Mouse (Mus musculus) midbrain, postnatal 0 days (tissue): ENCODE measurements around the gene Rhod. TPM values are rescaled to one million over a fixed set of nuclear protein-coding genes. Genes with fewer than 3 reads are reported as not detected.
A peak's percentile ranks its signal among the peaks of the same experiment; 100 is the strongest.

Experiments
- ATAC-seq: fragments of 200-750 bp; cut with Nextera tagmentation; 2 replicates; pipeline ENCODE4 v1.8.0; 2017; ENCODE audit warnings: moderate number of reproducible peaks, mild to moderate bottlenecking, moderate TSS enrichment, moderate library complexity; ENCODE audit not compliant: low FRiP score
- DNase-seq: peaks from one replicate; pipeline ENCODE4 v3.0.0-alpha.2; 2015; ENCODE audit warnings: low spot score
- H3K27ac ChIP-seq: fragments of 300-500 bp; sonication (generic); 2 replicates; pipeline ENCODE4 v1.5.1; 2014; ENCODE audit warnings: low read depth, mild to moderate bottlenecking, low read length, mixed read lengths
- H3K27me3 ChIP-seq: fragments of 300-500 bp; sonication (generic); 2 replicates; pipeline ENCODE4 v1.6.1; 2014; ENCODE audit warnings: low read length, control low read depth, mixed read lengths; ENCODE audit not compliant: insufficient read depth
- H3K36me3 ChIP-seq: fragments of 300-500 bp; sonication (generic); 2 replicates; pipeline ENCODE4 v1.6.1; 2014; ENCODE audit warnings: low read length, control low read depth, mixed read lengths; ENCODE audit not compliant: insufficient read depth
- H3K4me1 ChIP-seq: fragments of 300-500 bp; sonication (generic); 2 replicates; pipeline ENCODE4 v1.6.1; 2014; ENCODE audit warnings: mild to moderate bottlenecking, control low read depth, antibody characterized with exemption, low read length, mixed read lengths; ENCODE audit not compliant: insufficient read depth
- H3K4me2 ChIP-seq: fragments of 300-500 bp; sonication (generic); 2 replicates; pipeline ENCODE4 v1.6.1; 2014; ENCODE audit warnings: low read depth, mild to moderate bottlenecking, low read length, mixed read lengths; ENCODE audit not compliant: poor library complexity, severe bottlenecking
- H3K4me3 ChIP-seq: fragments of 300-500 bp; sonication (generic); 2 replicates; pipeline ENCODE4 v1.5.1; 2014; ENCODE audit warnings: low read depth, mild to moderate bottlenecking, low read length, moderate library complexity
- H3K9ac ChIP-seq: fragments of 300-500 bp; sonication (generic); replicated peaks from 2 replicates; pipeline ENCODE4 v1.6.1; 2014; ENCODE audit warnings: mild to moderate bottlenecking, low read length, moderate library complexity, mixed read lengths; ENCODE audit not compliant: poor library complexity, severe bottlenecking
- H3K9me3 ChIP-seq: fragments of 300-500 bp; sonication (generic); 2 replicates; pipeline ENCODE4 v1.6.1; 2016; ENCODE audit warnings: low read length, control low read depth
- CTCF ChIP-seq: IDR thresholded peaks from 2 replicates; pipeline ENCODE4 v1.5.1; 2016; ENCODE audit warnings: antibody characterized with exemption, mild to moderate bottlenecking
- WGBS: fragments of 180-500 bp; shearing (Covaris S2); extraction: QIAGEN DNeasy Blood & Tissue Kit; methylation state at CpG from one replicate; pipeline ENCODE4 v1.1.7; 2014; 5-methylcytosine and 5-hydroxymethylcytosine counted together
- polyA plus RNA-seq: library from polyadenylated mRNA; unstranded; fragments of >200 nt; fragmentation: Nextera tagmentation; extraction: Ambion mirVana; gene quantifications from 2 replicates; pipeline ENCODE4 v1.2.1, GENCODE M21; 2015
- total RNA-seq: library from RNA; depleted of rRNA; stranded (reverse); fragments of >200 nt; gene quantifications from 2 replicates; pipeline ENCODE4 v1.2.3, GENCODE M21; 2014

Gene Rhod
- total and polyA plus RNA-seq, 2 experiments from 2014 or later: 2.7 to 6.2 TPM

GRCm38 (mm10) chr19:4414631-4415030 is 24.6 kb downstream of the Rhod start:
- WGBS: 64% methylated on average over 1 of the region's 1 CpGs
- no peak overlapping the region for H3K4me2 ChIP-seq
- no peak overlapping the region for H3K4me3 ChIP-seq
- H3K9me3 ChIP-seq: no peaks in the 10 kb centered on the region
- no peaks in the 10 kb centered on the region for H3K36me3 ChIP-seq
- ATAC-seq (no peak), DNase-seq (no peak)
- no peaks in the 10 kb centered on the region for H3K4me1 ChIP-seq
- no peaks in the 10 kb centered on the region for H3K27me3 ChIP-seq
- no peak overlapping the region for H3K27ac ChIP-seq
- TF ChIP-seq CTCF: no peak
- no peak overlapping the region for H3K9ac ChIP-seq

DNA sequence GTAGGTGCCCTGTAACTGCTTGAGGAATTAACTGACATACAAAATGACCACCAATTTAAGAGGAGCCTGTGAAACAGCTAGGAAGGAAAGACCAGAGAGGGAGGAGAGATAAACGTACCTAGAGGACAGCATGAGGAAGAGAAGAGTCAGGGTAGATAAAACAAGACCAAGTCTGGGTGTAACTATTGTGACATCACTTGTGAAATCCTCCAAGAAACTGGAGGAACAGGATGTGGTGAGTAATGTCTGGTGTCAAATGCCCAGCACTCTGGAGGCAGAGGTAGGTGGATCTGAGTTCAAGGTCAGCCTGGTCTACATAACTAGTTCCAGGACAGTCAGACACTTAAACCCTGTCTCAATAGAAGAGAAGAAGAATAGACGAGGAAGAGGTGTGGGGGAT is 30.2 kb downstream of the Rhod start:
- Histone ChIP-seq H3K27me3 (no peaks in the 10 kb centered on the region), H3K36me3 (no peaks in the 10 kb centered on the region), H3K4me2 (no peak overlapping the region), H3K4me3 (no peak overlapping the region), H3K9ac (no peak overlapping the region), H3K9me3 (no peaks in the 10 kb centered on the region), H3K27ac (no peak overlapping the region), H3K4me1 (no peaks in the 10 kb centered on the region)
- no peak for DNase-seq
- TF ChIP-seq CTCF: no peak
- ATAC-seq: no peak
- 62% methylated on average over 2 of the region's 2 CpGs for WGBS

DNA sequence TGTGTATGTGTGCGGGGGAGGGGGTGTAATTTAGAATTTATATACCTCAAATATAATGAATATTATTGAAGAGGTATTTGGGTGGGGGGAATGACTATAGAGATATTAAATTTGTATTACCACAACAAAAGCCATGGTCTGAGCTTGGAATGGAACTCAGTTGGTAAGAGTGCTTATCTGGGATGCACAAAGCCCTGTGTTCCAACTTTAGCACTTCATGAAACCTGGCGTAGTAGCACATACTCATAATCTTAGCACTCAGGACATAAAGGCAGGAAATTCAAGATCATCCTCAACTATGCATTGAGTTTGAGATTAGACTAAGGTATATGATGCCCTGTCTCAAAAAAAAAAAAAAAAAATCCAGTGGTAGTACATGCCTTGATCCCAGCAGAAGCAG is 34.4 kb downstream of the Rhod start:
- H3K4me3 ChIP-seq: no peak overlapping the region
- no peaks in the 10 kb centered on the region for H3K36me3 ChIP-seq
- no peak for DNase-seq
- H3K27ac ChIP-seq: no peak overlapping the region
- H3K4me2 ChIP-seq: no peak overlapping the region
- WGBS: 93% methylated on average over 2 of the region's 2 CpGs
- H3K27me3 ChIP-seq: no peaks in the 10 kb centered on the region
- TF ChIP-seq CTCF: no peak
- ATAC-seq: no peak
- H3K4me1 ChIP-seq: no peaks in the 10 kb centered on the region
- H3K9ac ChIP-seq: no peak overlapping the region
- no peaks in the 10 kb centered on the region for H3K9me3 ChIP-seq

DNA sequence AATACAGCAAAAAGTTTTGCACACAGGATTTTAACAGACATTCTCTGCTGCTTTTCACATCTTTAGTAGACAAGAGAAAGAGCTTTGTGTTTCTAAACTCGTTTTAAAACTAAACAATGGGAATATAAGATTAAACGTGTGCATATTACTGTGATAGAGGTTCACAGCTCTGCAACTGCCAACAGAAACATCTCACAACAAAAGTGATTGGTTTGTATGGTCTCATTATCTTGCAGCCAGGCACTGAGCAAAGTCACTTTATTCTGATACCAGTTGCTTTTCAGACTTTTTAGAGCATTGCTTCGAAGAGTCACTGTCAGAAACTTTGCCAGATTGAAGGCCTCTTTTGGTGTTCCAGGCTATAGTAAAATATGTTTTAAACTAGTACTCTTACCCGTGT is 40.3 kb downstream of the Rhod start:
- Histone ChIP-seq H3K36me3 (no peaks in the 10 kb centered on the region), H3K4me1 (no peaks in the 10 kb centered on the region; the same call in 1 of the 2 replicates), H3K9ac (no peak overlapping the region), H3K9me3 (no peaks in the 10 kb centered on the region), H3K27me3 (no peaks in the 10 kb centered on the region), H3K27ac (peak overlapping the region; percentile 88; the same call in 1 of the 2 replicates), H3K4me3 (no peak overlapping the region; the same call in 1 of the 2 replicates), H3K4me2 (peak overlapping the region; percentile 93)
- no peak for TF ChIP-seq CTCF
- WGBS: 74% methylated on average over 4 of the region's 4 CpGs
- DNase-seq (no peak), ATAC-seq (no peak)

DNA sequence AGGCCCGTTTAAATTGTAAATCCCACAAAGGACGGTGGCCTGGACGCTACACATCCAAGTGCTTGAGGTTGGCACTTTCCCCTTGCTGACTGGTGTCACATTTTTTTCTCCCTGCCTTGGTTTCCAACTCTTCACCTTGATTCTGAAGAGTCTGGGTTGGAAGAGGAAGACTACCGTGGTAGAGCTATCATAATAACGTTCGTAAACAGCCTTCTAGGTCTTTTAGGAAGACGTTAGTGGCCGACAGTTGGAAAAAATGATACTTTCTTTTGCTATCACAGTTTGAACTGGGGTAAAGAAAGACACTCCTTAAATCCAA is 40.6 kb downstream of the Rhod start:
- no peaks in the 10 kb centered on the region for H3K9me3 ChIP-seq
- H3K4me1 ChIP-seq: peaks cover 2% of the 10 kb centered on the region; the same call in 1 of the 2 replicates
- peak overlapping the region; percentile 90 for H3K9ac ChIP-seq
- no peak for DNase-seq
- TF ChIP-seq CTCF: no peak
- ATAC-seq: no peak
- H3K4me3 ChIP-seq: peak overlapping the region; percentile 97
- peak overlapping the region; percentile 93 for H3K4me2 ChIP-seq
- H3K27me3 ChIP-seq: no peaks in the 10 kb centered on the region
- H3K36me3 ChIP-seq: no peaks in the 10 kb centered on the region
- WGBS: 27% methylated on average over 8 of the region's 8 CpGs
- H3K27ac ChIP-seq: peak overlapping the region; percentile 88

- DNase-seq (peak; percentile 44), ATAC-seq (peak; percentile 25)
- peak within 1 kb of the TSS; percentile 93 for H3K4me2 ChIP-seq
- no peaks in the 10 kb centered on the region for H3K9me3 ChIP-seq
- TF ChIP-seq CTCF: no peak
- H3K27me3 ChIP-seq: no peaks in the 10 kb centered on the region
- peak within 1 kb of the TSS; percentile 97 for H3K4me3 ChIP-seq
- H3K36me3 ChIP-seq: no peaks in the 10 kb centered on the region
- H3K9ac ChIP-seq: peak within 1 kb of the TSS; percentile 90
- H3K27ac ChIP-seq: peak within 1 kb of the TSS; percentile 88
- H3K4me1 ChIP-seq: peaks cover 3% of the 10 kb centered on the region; the same call in 1 of the 2 replicates
- 1% methylated on average over 62 of the region's 82 CpGs for WGBS
Measured at GRCm38 (mm10) chr19:4397798-4398629, 41.2 kb downstream of the Rhod start, which contains the start of gene Kdm2a. Gene Kdm2a (minus strand): TSS chr19:4398285.
